Mouse (Mus musculus): ENCODE results near the gene Snrpc.
"Not testable (repeated sequence)": the region's sequence is repeated elsewhere in the genome, so short reads cannot be mapped to it uniquely, and the experiment has no call there.

Snrpc gene

DNA sequence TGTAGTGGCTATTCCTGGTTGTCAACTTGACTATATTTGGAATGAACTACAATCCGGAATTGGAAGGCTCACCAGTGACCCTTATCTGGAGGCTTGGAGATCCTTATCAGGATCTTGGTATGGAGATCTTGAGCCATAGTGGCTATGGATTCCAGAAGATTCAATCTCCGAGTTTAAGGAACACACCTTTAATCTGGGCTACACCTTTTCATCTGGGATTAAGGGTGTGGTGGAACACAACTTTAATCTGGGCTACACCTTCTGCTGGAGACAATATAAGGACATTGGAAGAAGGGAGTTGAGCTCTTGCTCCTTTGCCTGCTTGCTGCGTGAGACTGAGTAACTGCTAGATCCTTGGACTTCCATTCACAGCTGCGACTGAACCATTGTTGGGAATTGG is at the start of gene Snrpc:
Snrpc (plus strand) TSS at position 301 of the 400 bp plus-strand sequence.
- DNase-seq (ENCODE audit: low spot score) = not testable (repeated sequence)

DNA sequence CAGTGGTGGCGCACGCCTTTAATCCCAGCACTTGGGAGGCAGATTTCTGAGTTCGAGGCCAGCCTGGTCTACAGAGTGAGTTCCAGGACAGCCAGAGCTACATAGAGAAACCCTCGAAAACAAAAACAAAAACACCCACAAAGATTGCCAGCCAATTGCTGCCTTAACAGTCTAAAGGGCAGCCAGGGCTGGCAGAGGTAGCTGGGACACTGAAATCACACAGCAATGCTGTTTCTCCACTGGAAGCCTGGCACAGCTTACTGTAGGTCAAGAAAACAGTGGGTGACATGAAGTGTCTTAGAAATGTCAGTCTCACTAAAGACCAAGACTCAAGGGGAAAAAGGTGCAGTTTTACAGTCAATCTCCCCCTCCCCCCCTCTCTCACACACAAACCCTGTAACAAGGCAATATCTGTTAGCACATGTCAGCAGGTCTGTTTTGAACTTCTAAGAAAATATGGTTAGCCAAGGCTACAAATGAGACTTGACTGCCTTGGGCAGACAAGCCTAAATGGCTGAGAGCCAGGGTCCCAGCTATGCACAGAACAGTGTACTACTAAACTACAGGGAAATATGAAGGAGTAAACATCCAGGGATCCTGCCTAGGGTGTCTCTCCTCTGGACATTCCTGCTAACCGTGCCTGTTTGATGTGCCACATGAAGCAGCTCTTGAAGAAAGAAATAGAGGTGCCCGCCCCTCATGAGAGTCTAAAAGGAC is 49.3 kb upstream of the Snrpc start:
- no peak for DNase-seq (ENCODE audit: low spot score)

DNA sequence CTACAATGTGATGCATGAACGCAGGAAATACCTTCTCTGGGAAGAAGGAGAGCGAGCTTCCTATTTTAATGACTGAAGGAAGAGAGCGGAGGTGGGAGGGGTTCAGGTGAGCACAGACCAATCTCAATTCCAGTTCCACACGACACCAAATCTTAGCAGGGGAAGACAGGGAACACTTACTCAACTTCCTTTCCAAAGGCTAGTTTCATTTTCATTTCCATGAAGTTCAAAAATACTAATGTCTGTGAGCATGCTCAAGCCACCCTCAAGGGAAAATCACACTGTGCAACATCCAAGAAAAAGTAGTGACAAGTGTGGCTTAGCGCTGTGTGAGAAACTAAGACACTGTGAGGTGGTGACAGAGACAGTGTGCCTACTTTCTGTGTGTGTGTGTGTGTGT is 47.9 kb upstream of the Snrpc start:
- no peak for DNase-seq (ENCODE audit: low spot score)

DNA sequence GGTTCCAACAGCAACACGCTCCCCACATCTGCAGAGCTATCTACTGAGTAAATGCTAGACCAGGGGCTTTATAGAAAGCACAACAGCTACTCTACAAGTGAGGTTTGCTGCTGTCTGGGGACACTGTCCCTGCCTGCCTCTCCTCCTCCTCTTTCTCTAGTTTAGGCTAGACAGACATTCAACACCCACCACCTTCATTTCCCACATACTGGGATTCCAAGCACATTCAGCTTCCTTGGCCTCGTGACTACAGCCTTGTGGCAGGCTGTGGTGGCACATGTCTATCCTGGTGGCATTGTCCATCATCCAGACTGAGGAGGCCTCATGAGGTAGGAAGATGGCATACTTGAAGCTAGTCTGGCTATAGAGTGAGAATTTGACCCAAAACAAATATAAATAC is 47.0 kb upstream of the Snrpc start:
- no peak for DNase-seq (ENCODE audit: low spot score)

GRCm38 (mm10) chr17:27791556-27791955 is 46.4 kb upstream of the Snrpc start:
- no peak for DNase-seq (ENCODE audit: low spot score)

GRCm38 (mm10) chr17:27792516-27792915 is 45.4 kb upstream of the Snrpc start:
- DNase-seq (ENCODE audit: low spot score) = no peak

- no peak for DNase-seq (ENCODE audit: low spot score)
These were observed 44.8 kb upstream of the Snrpc start for GRCm38 (mm10) chr17:27793144-27793543.

DNA sequence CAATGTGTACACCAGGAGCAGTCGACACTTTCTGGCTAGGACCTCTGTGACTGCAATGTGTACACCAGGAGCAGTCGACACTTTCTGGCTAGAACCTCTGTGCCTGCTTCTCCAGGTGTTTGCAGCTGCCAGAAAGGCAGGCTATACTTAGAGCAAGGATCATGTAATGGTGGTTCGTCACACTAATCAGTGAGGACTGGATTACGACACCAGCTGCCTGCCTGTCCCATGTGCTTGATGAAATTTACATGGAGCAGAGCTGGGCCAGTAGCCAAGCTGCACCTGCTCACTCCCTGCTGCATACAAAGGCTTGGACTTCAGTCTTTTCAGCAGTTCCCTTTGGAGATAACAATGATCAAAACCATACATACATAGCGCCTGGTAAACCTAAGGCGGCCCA is 41.2 kb upstream of the Snrpc start:
- DNase-seq (ENCODE audit: low spot score) = no peak

GRCm38 (mm10) chr17:27797341-27797872 is 40.5 kb upstream of the Snrpc start:
- DNase-seq (ENCODE audit: low spot score) = no peak

DNA sequence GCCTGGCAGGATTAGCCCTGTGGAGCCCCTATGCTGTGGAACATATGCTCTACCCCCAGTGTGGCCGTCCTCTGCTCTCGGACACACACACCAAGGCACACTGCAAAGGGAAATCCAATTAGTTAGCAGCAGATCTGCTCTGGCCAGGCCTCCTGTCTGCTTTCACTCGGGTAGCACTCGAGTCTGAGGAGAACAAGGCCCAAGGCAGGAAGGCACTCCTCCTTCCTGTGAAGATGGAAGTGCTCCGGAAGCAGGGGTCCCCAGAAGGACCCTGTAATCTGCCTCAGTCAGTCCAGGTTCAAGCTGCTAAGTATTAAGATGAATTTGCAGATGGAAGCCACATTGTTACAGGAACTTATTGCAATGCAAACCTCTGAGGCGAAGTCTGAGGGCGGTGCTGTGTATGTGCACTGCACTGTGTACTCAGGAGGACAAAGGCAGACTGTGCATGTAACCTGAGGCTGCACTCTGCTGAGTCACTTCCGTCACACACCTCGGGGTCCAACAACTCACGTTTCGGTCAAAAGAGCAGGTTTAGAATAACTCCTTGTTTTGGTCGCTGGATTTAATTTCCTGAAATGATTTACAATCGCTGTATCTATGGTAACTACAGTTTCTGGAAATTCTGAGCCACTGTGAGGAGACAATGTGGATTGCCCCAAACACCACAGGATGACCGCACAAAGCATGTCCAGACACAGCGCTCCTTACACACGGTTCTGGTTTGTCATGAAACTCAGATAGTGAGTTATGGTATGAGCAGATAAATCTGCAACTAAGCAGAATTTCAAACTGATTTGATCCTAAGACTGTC is 38.0 kb upstream of the Snrpc start:
- no peak for DNase-seq (ENCODE audit: low spot score)

- no peak for DNase-seq (ENCODE audit: low spot score)
These were observed 37.0 kb upstream of the Snrpc start for GRCm38 (mm10) chr17:27800710-27801648.

DNA sequence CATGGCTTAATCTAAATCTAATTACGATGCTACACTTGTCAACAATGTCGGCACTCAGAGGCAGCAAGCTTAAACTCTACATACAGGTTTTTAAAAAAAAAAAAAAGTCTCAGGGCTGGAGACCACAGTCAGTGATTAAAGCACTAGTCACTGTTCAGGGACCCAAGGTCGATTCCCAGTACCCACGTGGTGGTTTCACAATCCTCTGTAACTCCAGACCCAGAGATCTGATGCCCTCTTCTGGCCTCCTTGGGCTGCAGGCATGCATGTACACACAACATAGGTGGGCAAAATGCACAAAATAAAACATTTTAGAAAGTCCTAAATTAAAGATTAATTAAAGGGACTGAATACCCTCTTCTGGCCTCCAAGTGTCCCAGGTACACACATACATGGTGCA is 34.2 kb upstream of the Snrpc start:
- DNase-seq (ENCODE audit: low spot score) = no peak

DNA sequence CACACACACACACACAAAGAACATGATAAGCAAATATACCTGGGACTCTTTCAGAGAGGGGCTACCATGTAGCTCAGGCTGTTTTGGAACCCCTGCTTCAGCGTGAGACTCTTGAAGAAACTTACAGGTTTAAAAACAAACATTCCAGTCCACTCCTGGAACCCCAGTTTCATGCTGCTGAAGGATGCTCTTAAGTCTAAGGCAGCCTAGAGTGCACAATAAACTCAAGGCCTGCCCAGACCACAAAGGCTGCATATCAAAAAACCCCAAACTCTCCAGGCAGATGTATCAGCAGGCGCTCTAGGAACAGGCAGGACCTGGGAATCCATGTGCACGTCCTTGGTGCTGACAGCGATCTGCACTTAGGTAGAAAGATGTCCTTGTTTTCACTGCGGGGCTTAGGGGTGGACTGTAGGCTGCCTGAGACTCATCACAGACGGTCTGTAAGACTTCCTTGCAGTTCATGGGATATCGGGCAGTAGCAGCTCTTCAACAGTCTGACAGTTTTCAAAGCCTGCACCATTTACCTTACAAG is 33.7 kb upstream of the Snrpc start:
- DNase-seq (ENCODE audit: low spot score) = no peak

- no peak for DNase-seq (ENCODE audit: low spot score)
These were observed 32.9 kb upstream of the Snrpc start for GRCm38 (mm10) chr17:27804803-27805770.

- no peak for DNase-seq (ENCODE audit: low spot score)
These were observed 30.3 kb upstream of the Snrpc start for GRCm38 (mm10) chr17:27807542-27808078.

DNA sequence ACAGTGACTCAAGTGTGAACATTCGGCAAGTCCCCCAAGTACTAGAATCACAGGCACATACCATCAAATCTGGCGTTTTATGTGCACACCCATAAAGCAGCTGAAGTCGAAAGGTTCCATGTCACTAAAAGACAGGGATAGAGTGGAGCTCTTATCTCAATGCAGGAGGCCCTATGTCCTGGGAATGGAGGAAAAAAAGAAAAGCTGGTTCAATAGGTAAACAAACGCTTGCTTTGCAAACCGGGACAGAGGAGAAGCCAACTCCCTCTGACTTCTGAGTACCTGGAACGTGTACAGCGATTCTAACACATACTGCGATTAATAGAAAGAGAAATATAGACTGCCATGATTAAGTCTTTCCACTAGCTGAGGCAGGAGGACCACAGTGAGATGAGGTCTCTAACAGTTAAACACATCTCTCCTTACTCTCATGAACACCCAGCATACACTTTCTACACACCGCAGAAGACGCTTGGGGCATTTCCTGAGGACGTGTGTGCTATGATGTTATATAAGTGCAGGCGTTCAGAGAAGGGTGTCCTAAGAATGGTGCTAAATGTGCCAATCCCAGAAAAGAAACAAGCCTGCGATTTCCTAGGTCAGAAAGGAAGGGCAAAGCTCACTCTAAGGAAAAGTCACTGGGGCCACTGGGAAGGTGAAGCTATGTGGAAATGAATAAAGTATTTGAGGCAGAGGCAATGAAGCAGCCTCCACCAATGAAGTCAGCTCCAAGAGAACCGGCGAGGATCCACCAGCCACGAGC is 27.2 kb upstream of the Snrpc start:
- no peak for DNase-seq (ENCODE audit: low spot score)

DNA sequence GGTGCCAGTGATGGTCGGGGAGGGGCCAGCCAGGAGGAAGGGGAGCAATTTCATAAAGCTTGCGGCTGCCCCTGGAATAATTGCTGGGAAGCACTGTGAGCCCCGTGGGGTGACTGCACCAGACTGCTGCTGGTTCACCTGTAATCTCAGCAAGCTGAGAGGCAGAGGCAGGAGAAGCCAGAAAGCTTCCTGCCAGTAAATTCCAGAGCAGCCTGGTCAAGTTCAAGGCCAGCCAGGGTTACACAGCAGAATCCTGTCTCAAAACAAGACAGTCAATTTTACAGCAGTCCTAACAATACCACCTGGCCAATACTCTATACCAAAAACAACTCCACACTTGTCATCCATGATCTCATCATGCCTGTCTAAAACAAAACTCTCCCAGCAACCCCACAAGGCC is 26.0 kb upstream of the Snrpc start:
- DNase-seq (ENCODE audit: low spot score) = no peak

- no peak for DNase-seq (ENCODE audit: low spot score)
These were observed 23.3 kb upstream of the Snrpc start for GRCm38 (mm10) chr17:27814606-27815005.

DNA sequence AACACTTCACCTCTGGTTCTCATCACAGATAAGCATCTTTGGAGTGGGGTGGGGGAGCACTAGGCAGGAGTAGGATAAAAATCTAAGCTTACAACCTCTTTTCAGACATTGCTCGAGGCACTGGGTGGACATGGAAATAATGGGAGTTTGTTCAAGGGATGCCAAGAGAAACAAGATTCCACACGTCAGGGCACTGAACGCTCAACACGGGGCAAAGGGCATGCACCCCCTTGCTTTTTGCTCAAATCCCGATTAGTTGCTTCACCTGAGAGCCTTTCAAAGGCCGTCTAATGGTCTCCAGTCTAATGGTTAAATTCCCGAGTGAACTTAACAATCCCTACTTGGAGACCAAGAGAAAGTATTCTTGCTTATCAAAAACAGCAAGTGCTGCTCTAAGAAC is 18.9 kb upstream of the Snrpc start:
- no peak for DNase-seq (ENCODE audit: low spot score)

DNA sequence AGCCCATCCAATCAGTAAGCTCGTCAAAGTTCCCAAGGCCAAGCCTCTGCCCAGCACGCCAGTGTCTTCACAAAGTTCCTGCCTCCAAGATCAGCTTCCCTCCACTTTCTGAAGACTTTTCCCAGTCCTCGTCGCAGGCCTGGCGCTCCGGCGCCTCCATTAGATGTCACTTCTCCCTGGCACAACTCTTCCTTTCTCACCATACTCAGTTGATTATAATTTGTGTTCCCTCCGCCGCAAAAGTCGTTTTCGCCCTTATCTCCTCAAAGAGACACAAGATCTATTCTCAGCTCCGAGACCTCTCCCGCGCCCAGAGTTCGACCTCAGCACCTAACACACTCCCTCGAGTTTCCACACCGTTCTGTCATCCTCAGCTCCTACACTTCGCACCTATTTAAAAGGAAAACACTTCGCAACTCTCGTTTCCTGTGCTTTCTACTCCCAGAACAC is 18.4 kb upstream of the Snrpc start:
- DNase-seq (ENCODE audit: low spot score) = no peak

Measured in urinary bladder, postnatal 10 days (tissue).